Mouse (Mus musculus): ENCODE measurements around the gene Dlgap1. TPM values are rescaled to one million over a fixed set of nuclear protein-coding genes. Genes with fewer than 3 reads are reported as not detected.

Dlgap1 gene
- 0.05 and 0.06 TPM in 2 replicates for polyA plus RNA-seq (2012; rRNA removed)

GRCm38 (mm10) chr17:69969021-69969815 lies at the start of gene Dlgap1:
Gene Dlgap1 (plus strand): TSS chr17:69969073.

GRCm38 (mm10) chr17:70853436-70853905 lies 884.6 kb downstream of the Dlgap1 start, which contains the start of gene Tgif1:
Gene Tgif1 (minus strand): TSS chr17:70853546.

